Mouse (Mus musculus): ENCODE measurements around the gene Eprs.
"Not testable (repeated sequence)": the region's sequence is repeated elsewhere in the genome, so short reads cannot be mapped to it uniquely, and the experiment has no call there.

Gene Eprs

DNA sequence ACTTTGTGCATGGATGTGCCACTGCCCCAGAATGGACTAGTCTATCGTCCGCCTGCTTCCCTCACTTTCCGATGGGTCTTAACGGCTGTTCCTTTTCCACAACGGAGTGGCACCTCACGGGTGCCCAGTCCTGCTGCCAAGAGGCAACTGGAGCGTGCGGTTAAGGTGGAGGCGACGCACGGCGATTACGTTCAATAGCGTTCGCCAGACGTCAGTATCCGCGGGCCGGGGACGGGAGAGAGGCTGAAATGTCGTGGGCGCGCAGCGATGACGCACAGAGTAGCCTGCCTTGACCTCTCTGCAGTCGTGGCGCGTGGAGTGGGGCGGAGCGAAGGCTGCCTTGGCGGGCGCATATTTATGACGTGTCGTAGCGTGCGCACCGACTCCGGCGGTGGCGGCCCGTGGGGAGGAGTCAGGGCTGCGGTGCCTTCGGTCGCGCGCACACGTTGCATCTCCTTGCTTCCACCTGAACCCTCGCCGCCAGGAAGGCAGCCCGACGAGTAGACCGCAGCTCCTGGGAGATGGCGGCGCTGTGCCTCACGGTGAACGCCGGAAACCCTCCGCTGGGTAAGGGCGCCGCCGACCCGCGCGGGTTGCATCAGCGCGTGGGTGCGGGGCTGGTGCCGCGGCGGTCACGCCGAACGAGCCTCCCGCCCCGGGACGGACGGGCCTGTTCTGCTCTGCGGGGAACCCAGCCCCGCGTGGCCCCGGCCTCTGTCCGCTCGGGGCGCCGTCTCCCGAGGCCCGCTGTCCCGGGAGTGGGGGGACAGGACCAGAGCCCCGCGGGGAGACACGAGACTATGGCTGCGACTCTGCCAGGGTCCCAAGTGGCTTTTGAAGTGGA, at the start of gene Eprs:
TSS of gene Eprs (plus strand) at position 368 of the 844 bp plus-strand sequence.
- ATAC-seq (ENCODE audit: insufficient number of reproducible peaks, low FRiP score, low TSS enrichment), result peak; percentile 93

DNA sequence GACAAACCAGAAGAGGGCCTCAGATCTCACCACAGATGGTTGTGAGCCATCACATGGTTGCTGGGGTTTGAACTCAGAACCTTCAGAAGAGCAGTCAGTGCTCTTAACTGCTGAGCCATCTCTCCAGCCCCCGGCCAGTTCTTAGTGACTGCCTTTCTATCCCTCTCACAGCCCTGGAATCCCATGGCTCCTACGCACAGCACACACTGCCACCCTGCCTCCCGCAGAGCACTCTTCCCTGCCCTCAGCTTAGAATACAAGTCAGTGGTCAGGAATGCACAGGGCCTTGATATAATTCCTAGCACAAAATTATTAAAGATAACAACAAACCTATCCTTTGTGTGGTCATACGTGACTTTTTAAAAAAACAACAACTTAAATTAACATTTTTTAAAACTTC, 48.3 kb upstream of the Eprs start:
- ATAC-seq (ENCODE audit: insufficient number of reproducible peaks, low FRiP score, low TSS enrichment), result no peak

DNA sequence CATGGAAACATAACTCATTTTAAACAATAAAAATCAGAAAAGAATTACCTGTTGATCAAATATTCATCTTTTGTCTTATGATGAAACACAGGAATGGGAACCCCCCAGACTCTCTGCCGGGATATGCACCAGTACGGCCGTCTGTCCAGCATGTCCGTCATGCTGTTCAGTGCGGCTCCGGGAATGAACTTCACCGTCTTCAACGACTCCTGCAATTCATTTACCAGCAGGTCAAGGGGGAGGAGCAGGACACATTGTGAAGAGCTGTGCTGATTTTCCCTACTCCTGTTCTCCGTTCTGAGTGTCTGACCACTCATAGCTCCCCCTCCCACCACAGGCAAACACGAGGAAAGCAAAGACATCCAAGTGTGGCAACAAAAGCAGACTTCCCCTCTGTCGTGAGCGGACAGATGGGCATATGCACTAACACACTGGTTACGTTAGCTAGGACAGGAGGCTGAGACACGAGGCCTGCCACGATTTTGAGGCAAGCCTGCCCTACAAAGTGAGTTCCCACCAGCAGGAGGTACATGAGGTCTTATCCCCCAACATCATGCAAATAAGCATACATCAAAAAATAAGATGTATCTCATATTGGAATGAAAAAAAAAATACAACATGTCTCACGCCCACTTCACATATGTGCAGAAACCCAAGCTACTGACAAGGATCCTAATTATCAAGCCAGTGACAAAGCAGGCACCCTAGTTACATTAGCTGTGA, 46.8 kb upstream of the Eprs start:
- ATAC-seq (ENCODE audit: insufficient number of reproducible peaks, low FRiP score, low TSS enrichment), result no peak

DNA sequence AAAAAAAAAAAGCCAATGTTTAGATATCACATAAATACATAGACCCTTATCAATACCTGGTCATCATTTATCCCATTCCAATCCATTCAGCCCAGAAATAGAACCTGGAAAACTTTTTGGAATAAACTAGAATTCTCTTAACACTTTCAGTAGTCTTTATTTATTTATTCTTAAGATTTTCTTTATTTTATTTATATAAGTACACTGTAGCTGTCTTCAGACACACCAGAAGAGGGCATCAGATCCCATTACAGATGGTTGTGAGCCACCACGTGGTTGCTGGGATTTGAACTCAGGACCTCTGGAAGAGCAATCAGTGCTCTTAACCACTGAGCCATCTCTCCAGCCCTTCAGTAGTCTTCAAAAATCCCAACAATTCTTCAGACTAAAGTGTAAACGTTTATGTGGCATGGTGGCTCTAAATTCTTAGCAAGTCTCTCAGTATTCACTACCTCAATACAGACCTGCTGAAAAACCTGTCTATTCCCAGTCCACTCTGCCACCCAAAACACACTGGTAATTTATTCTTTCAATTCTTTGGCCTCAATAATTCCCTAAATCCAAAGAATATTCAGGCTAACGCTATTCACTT, 35.0 kb upstream of the Eprs start:
- not testable (repeated sequence) for ATAC-seq (ENCODE audit: insufficient number of reproducible peaks, low FRiP score, low TSS enrichment)

DNA sequence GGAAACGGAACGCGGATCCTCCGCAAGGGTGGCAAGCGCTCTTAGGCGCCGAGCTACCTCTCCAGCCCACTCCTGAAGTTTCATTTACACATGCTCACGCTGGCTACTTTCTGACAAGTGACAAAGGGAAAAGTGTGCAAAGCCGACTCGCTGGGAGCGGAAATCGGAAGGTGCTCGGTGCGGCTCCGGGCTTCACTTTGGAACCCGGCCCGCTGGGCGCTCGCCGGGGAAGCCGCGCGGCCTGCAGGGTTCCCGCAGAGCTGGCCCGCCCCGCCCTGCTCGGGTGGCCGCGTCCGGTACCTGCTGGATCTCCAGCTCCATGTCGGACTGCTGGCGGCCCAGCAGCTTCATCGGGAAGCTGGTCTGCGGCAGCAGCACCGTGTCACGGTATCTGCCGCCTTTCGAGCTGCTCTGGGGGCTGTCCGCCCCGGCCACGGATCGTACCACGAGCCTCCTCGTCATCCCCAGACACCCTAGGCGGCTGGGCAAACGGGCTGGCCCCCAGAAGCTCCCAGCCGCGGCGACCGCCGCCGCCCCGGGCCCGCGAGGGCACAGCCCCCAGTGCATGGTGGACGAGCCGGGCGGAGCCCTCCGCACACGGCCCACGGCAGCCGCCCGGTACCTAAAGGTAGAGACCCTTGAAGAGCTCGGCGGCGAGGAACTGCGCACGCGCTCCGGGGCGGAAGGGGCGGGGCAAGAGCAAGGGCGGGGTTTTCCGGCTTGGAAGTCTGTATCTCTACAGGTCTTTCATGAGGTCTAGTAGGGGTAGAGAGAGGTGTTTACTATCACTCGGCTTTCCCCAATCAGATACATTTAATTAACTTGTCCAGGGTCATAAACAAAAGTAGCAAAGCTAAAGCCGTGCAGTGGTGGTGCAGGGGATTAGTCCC, 33.9 kb upstream of the Eprs start, which contains the start of gene Iars2:
TSS of gene Iars2 (minus strand) at position 676 of the 890 bp plus-strand sequence.
- ATAC-seq (ENCODE audit: insufficient number of reproducible peaks, low FRiP score, low TSS enrichment), result peak; percentile 72

- ATAC-seq (ENCODE audit: insufficient number of reproducible peaks, low FRiP score, low TSS enrichment), result no peak
Observed at GRCm38 (mm10) chr1:185329851-185330250, 33.0 kb upstream of the Eprs start.

DNA sequence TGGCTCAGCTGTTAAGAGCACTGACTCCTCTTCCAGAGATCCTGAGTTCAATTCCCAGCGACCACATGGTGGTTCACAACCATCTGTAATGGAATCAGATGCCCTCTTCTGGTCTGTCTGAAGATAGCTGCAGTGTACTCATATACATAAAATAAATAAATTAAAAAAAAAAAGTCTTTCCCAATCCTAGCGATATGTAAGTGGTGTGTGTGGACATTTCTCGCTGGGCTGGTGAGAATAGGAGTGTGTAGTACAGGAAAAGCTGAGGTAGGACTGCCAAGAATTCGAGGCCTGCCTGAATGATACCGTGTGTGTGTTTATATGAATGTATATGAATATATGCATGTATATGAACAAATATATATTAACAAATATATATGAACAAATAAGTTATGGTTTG, 31.5 kb upstream of the Eprs start:
- ATAC-seq (ENCODE audit: insufficient number of reproducible peaks, low FRiP score, low TSS enrichment), result no peak

DNA sequence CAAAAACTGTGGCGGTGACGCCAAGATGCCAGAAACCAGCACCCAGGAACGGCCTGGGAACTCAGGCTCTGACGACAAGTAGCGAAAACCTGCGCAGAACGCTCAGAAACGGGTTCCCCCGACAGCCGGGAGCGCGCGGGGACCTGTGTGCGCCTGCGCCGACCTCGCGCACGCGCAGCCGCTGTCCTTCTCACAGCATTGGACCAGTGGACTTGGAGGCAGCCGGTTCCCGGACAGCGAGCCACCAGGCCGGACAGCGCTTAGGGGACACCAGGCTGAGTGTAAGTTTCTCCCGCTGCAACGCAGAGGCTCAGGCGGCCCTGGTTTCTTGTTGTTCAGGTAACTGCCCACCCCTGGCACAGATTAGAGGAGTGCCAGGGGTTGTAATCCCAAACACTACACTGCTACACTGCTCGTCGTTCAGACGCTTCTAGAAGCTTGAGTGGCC, 30.8 kb upstream of the Eprs start, which contains the start of gene Bpnt1:
TSS of gene Bpnt1 (plus strand) at position 167 of the 448 bp plus-strand sequence.
- peak; percentile 90 for ATAC-seq (ENCODE audit: insufficient number of reproducible peaks, low FRiP score, low TSS enrichment)

GRCm38 (mm10) chr1:185333651-185334050, 29.2 kb upstream of the Eprs start:
- no peak for ATAC-seq (ENCODE audit: insufficient number of reproducible peaks, low FRiP score, low TSS enrichment)

- no peak for ATAC-seq (ENCODE audit: insufficient number of reproducible peaks, low FRiP score, low TSS enrichment)
Observed at GRCm38 (mm10) chr1:185334136-185334535, 28.7 kb upstream of the Eprs start.

DNA sequence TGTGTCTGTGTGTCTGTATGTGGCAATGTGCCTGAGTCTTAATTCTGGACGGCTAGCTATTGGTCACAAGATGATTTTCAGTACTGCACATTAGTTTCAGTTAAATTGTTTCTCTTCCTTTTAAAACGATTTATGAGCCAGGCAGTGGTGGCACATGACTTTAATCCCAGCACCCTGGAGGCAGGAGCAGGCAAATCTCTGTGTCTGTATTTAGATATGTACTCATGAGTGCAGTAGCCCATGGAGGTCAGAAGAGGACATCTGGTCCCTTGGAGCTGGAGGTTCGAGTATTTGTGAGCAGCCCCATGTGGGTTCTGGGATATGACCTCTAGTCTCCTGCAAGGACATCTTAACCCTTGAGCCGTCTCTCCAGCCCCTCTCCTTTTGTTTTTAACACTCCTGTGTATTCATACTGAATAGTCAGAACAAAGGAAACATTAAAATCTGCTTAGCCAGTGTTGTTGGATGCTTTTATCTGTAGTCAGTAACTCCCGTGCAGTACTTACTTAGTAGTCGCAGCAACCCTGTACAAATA, 27.5 kb upstream of the Eprs start:
- ATAC-seq (ENCODE audit: insufficient number of reproducible peaks, low FRiP score, low TSS enrichment), result no peak

DNA sequence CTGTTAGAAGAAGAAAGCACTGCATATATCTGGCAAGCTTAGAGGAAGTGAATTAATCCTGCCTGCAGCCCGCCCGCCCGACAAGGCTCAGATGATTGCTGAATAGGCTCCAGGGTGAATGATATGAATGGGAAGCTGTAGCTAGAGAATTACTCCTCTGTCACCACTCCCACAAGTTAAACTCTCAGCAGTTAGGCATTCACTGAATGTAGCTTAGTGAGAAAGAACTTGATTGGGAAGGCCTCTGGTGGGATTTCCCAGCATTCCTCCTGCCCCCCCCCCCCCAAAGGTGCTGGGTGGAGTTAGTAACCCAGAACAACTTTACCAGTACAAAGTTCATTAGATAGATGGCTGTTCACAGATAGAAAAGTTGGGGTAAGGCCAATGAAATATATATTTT, 26.3 kb upstream of the Eprs start:
- ATAC-seq (ENCODE audit: insufficient number of reproducible peaks, low FRiP score, low TSS enrichment), result no peak

GRCm38 (mm10) chr1:185342441-185342840, 20.4 kb upstream of the Eprs start:
- peak; percentile 67 for ATAC-seq (ENCODE audit: insufficient number of reproducible peaks, low FRiP score, low TSS enrichment)

GRCm38 (mm10) chr1:185343422-185343821, 19.4 kb upstream of the Eprs start:
- no peak for ATAC-seq (ENCODE audit: insufficient number of reproducible peaks, low FRiP score, low TSS enrichment)

DNA sequence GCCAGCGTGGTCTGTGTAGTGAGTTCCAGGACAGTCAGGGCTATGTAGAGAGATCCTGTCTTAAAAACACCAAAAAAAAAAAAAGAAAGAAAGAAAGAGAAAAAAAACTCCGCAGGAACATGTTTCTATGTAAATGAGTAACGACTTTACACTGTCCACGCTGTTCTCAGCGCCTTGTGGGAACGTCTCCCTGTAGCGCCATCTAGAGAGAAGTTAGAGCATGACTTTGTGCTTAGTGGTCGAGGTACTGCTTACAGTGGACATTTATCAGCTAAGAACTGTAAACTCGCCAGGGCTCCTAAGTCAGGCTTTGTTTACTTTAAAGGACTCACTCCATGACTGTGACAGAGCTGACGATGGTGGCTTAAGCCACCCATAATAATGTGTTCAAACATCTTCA, 16.7 kb upstream of the Eprs start:
- no peak for ATAC-seq (ENCODE audit: insufficient number of reproducible peaks, low FRiP score, low TSS enrichment)

DNA sequence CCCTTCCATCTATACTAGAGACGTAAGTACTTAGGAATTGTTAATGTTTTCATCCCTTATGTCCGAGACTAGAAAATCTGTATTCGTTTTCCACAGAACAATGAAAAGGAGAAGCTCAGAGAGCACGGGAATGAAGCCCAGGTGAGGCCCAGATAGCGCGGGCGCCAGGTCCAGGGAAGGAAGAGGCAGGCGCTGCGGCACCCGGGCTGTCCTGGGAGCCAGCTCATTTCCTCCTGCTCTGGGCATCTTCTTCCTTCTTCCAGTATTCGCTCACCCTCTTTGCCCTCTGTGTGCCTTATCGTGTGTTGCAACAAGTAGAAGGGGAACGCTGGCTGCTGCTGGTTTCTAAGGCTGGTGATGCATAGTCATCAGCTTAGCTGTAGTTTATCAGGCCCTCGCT, 13.1 kb upstream of the Eprs start:
- no peak for ATAC-seq (ENCODE audit: insufficient number of reproducible peaks, low FRiP score, low TSS enrichment)

- ATAC-seq (ENCODE audit: insufficient number of reproducible peaks, low FRiP score, low TSS enrichment), result no peak
Observed at GRCm38 (mm10) chr1:185350611-185351010, 12.2 kb upstream of the Eprs start.

DNA sequence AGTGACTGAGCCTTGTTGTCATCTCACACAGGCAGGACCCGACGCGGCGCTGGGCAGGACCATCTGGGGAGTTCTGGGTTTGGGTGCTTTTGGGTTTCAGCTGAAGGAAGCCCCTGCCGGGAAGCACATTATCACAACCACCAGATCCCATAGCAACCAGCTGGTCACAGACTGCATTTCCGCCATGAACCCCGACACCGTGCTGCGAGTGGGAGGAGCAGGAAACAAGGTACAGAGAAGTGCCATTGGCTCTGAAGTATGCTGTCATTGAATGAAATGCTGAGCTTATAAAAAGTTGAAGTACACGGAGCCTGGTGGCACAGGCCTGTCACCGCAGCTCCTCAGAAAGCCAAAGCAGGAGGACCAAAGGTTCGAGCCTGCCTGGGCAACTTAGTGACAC, 10.7 kb upstream of the Eprs start:
- no peak for ATAC-seq (ENCODE audit: insufficient number of reproducible peaks, low FRiP score, low TSS enrichment)

DNA sequence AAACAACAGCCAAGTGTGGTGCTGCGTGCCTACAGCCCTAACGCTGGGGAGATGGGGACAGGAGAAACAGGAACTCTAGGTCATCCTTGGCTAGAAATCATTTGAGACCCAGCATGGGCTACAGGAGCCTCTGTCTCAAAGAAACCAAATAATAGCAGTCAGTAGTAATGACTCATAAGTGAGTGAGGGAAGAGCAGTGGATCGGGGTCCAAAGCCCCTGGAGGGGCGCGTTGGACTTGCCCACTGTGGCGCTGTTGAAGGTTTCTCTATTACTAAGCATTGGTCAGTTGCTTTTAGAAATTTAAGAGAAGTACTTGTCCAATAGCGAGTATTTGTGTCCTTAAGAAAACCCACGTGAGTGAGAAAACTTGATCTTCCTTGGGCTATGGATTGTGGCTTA, 9.5 kb upstream of the Eprs start:
- no peak for ATAC-seq (ENCODE audit: insufficient number of reproducible peaks, low FRiP score, low TSS enrichment)

- no peak for ATAC-seq (ENCODE audit: insufficient number of reproducible peaks, low FRiP score, low TSS enrichment)
Observed at GRCm38 (mm10) chr1:185354731-185355130, 8.1 kb upstream of the Eprs start.

Measured in cerebellum, adult (tissue).